ENCODE assay signal across 9 mouse cellular contexts in genomic region chr4:129934177-129934855, GRCm38 (mm10). TPM values are rescaled to one million over a fixed set of nuclear protein-coding genes. Genes with fewer than 3 reads are reported as not detected.
DNase-seq lines count a peak whose midpoint lies in the region; ATAC-seq lines count a peak whose summit lies in the region.
"Had no signal": no experiment of that assay in that cellular context is flagged by ENCODE, and none has a peak within 500 bp of the region (broad histone marks: within the 10 kb centered on the region; RNA-seq: fewer than 3 reads in every experiment).

No protein-coding gene starts in this region.

- WGBS in hindbrain, embryonic 14.5 days = 59% methylated on average over 16 of the region's 16 CpGs
- 79% methylated on average over 16 of the region's 16 CpGs for WGBS in hindbrain, embryonic 11.5 days
- 62% methylated on average over 16 of the region's 16 CpGs for WGBS in liver, embryonic 12.5 days (ENCODE audit: insufficient replicate concordance)

- no peak for DNase-seq in hindbrain, embryonic 14.5 days (ENCODE audit: low spot score)
- no peak for DNase-seq in hindbrain, embryonic 11.5 days (ENCODE audit: low spot score)
- peak; percentile 51 to 61 for DNase-seq in frontal cortex, postnatal 14 days (ENCODE audit: low spot score in 2 of 2)
- peak; percentile 57 to 90 for DNase-seq in left cerebral cortex, postnatal 14 days (ENCODE audit: low spot score in 2 of 2)
- peak; percentile 68 for DNase-seq in right cerebral cortex, postnatal 25 days
- DNase-seq in T-cell, adult 2 months (ENCODE audit: low spot score) = no peak
- no peak for DNase-seq in testis, postnatal 14 days (ENCODE audit: low spot score)
- DNase-seq: lung, embryonic 14.5 days had no signal

- intact Hi-C loops in left cerebral cortex, postnatal 14 days (cut with DNase I) = no loop called here

- H3K4me3 ChIP-seq in hindbrain, embryonic 14.5 days (replicated peaks; ENCODE audit: low read length) = no peak overlapping the region
- H3K4me3 ChIP-seq in hindbrain, embryonic 11.5 days (ENCODE audit: low read depth, low read length) = no peak overlapping the region
- no peak overlapping the region for H3K4me3 ChIP-seq in liver, embryonic 12.5 days

- no peaks in the 10 kb centered on the region for H3K27me3 ChIP-seq in hindbrain, embryonic 14.5 days (ENCODE audit: control insufficient read depth, insufficient read depth, low read length)
- no peaks in the 10 kb centered on the region for H3K27me3 ChIP-seq in hindbrain, embryonic 11.5 days (ENCODE audit: control insufficient read depth, insufficient read depth, low read length)
- H3K27me3 ChIP-seq in liver, embryonic 12.5 days (replicated peaks) = peaks cover 6% of the 10 kb centered on the region; the same call in 1 of the 2 replicates

- H3K36me3 ChIP-seq in hindbrain, embryonic 14.5 days (replicated peaks; ENCODE audit: control insufficient read depth, insufficient read depth) = no peaks in the 10 kb centered on the region
- no peaks in the 10 kb centered on the region for H3K36me3 ChIP-seq in hindbrain, embryonic 11.5 days (ENCODE audit: control insufficient read depth, insufficient read depth, low read length)
- no peaks in the 10 kb centered on the region for H3K36me3 ChIP-seq in liver, embryonic 12.5 days

- no peak overlapping the region for H3K27ac ChIP-seq in hindbrain, embryonic 14.5 days
- no peak overlapping the region for H3K27ac ChIP-seq in hindbrain, embryonic 11.5 days (ENCODE audit: low read depth, low read length)
- H3K27ac ChIP-seq in liver, embryonic 12.5 days = no peak overlapping the region

- H3K4me1 ChIP-seq in hindbrain, embryonic 14.5 days (replicated peaks; ENCODE audit: control insufficient read depth, insufficient read depth, low read length) = 0 out of 2 replicates have a peak, but pooled peaks cover 10% of the 10 kb centered on the region
- H3K4me1 ChIP-seq in hindbrain, embryonic 11.5 days (replicated peaks; ENCODE audit: control insufficient read depth, insufficient read depth, low read length) = no peaks in the 10 kb centered on the region
- no peaks in the 10 kb centered on the region for H3K4me1 ChIP-seq in liver, embryonic 12.5 days

- H3K9me3 ChIP-seq in hindbrain, embryonic 14.5 days (ENCODE audit: control insufficient read depth, low read length) = no peaks in the 10 kb centered on the region
- H3K9me3 ChIP-seq in hindbrain, embryonic 11.5 days (ENCODE audit: control insufficient read depth, low read length) = no peaks in the 10 kb centered on the region
- no peaks in the 10 kb centered on the region; the same call in 1 of the 2 replicates for H3K9me3 ChIP-seq in liver, embryonic 12.5 days (replicated peaks)

- H3K9ac ChIP-seq in hindbrain, embryonic 14.5 days = no peak overlapping the region
- H3K9ac ChIP-seq in hindbrain, embryonic 11.5 days (ENCODE audit: low read depth, low read length) = no peak overlapping the region
- no peak overlapping the region for H3K9ac ChIP-seq in liver, embryonic 12.5 days
- H3K9ac ChIP-seq: lung, embryonic 14.5 days had no signal

- no peak overlapping the region for H3K4me2 ChIP-seq in hindbrain, embryonic 14.5 days (replicated peaks)
- H3K4me2 ChIP-seq in hindbrain, embryonic 11.5 days (replicated peaks; ENCODE audit: low read depth, low read length) = no peak overlapping the region
- no peak overlapping the region for H3K4me2 ChIP-seq in liver, embryonic 12.5 days
- H3K4me2 ChIP-seq: lung, embryonic 14.5 days had no signal

- ATAC-seq in hindbrain, embryonic 14.5 days (ENCODE audit: low FRiP score) = peak; percentile 55; the same call in 1 of the 2 replicates
- no peak for ATAC-seq in hindbrain, embryonic 11.5 days (ENCODE audit: low FRiP score)
- no peak for ATAC-seq in liver, embryonic 12.5 days

RNA-seq across cellular contexts. Expression of gene Spocd1, which starts 5.3 kb away (rescaled TPM):
- not detected in 2 replicates for polyA plus RNA-seq in hindbrain, embryonic 14.5 days (2014; fragmentation: Nextera tagmentation; extraction: Ambion mirVana)
- 0.08 TPM in 1 of 2 replicates, not detected in the other for polyA plus RNA-seq in hindbrain, embryonic 11.5 days (2014; fragmentation: Nextera tagmentation; extraction: Ambion mirVana)
- total RNA-seq in left cerebral cortex, postnatal 14 days (2021) = under 1 TPM; 0.15 to 0.68 TPM
- 0.04 TPM in 2 replicates for polyA plus RNA-seq in liver, embryonic 12.5 days (2016; fragmentation: Nextera tagmentation; extraction: Ambion mirVana)
- polyA plus RNA-seq: lung, embryonic 14.5 days had no signal

RNA-seq across cellular contexts. Expression of gene Adgrb2, which starts 50.4 kb away (rescaled TPM):
- 16.9 and 19.0 TPM in 2 replicates for polyA plus RNA-seq in hindbrain, embryonic 14.5 days (2014; fragmentation: Nextera tagmentation; extraction: Ambion mirVana)
- polyA plus RNA-seq in hindbrain, embryonic 11.5 days (2014; fragmentation: Nextera tagmentation; extraction: Ambion mirVana) = 4.5 and 6.3 TPM in 2 replicates
- 100 to 1,000 TPM; 352 to 365 TPM for total RNA-seq in left cerebral cortex, postnatal 14 days (2021)
- 0.17 and 0.92 TPM in 2 replicates for polyA plus RNA-seq in liver, embryonic 12.5 days (2016; fragmentation: Nextera tagmentation; extraction: Ambion mirVana)

Comparison
In these comparisons a context has a peak if more than half of its experiments do, and no peak if none do; other contexts are left out.
1. DNase-seq: peak in frontal cortex, postnatal 14 days (2 of 2), left cerebral cortex, postnatal 14 days (2 of 2) and right cerebral cortex, postnatal 25 days (single experiment); none in hindbrain, embryonic 14.5 days (single experiment), hindbrain, embryonic 11.5 days (single experiment), T-cell, adult 2 months (single experiment) and testis, postnatal 14 days (single experiment).